Mouse (Mus musculus) urinary bladder, postnatal 4 days (tissue): ENCODE measurements around the gene Tmem86a.

Source experiments
- DNase-seq, 2 experiments: peaks; one replicate each; pipeline ENCODE4 v3.0.0; 2021 to 2022; ENCODE audit warnings: low spot score in 2 of 2

Tmem86a gene

DNA sequence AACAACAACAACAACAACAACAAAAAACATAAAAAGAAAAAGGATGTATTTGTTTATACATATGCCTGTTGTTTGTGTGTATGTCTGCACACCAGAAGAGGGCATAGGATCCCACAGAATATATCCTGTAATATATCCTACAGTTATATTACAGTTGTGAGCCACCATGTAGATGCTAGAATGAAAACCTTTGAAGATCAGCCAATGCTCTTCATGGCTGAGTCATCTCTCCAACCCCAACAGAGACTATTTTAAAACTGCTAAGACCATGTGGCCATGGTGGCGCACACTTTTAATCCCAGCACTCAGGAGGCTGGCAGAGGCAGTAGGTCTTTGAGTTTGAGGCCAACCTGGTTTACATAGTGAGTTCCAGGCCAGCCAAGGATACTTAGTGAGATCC is 22.9 kb upstream of the Tmem86a start:
- no peak for DNase-seq

DNA sequence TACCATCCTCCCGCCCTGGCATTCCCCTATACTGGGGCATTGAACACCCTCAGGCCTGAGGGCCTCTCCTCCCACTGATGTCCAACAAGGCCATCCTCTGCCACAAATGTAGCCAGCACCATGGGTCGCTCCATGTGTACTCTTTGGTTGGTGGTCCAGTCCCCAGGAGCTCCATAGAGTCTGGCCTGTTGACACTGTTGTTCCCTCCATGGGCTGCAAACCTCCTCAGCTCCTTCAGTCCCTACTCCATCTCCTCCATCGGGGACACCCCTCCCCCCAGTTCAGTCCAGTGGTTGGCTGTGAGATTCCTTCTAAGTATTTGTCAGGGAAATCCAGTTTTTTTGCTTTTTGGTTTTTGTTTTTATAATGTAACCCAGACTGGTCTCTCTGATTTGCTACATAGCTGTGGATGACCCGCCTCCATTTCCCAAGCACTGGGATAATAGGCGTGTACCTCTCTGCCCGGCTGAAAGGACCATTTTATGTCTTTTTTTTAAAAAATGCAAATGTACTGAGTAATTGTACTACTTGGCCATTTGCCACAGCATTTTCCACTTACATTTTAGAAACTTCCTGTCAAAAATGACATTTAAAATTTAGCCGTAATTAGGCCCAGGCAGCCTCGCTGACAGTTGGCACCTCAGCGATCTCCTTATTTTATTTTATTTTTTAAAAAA is 19.7 kb upstream of the Tmem86a start:
- DNase-seq, result no peak

DNA sequence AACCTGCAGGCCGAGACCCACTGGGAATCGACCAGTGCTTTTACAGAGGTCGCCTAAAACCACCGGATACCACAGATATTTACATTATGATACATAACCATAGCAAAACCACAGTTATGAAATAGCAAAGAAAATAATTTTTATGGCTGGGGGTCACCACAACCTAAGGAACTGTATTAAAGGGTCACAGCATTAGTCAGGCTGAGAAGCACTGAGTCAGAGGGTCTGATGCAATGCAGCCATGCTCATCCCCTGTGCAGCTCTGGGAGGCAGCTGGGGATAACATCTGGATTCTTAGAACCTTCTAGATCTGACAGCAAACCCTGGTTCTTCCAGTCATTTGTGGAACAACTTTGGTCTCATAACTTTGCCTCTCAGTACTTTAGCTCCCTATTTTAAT is 19.0 kb upstream of the Tmem86a start:
- DNase-seq, result no peak

DNA sequence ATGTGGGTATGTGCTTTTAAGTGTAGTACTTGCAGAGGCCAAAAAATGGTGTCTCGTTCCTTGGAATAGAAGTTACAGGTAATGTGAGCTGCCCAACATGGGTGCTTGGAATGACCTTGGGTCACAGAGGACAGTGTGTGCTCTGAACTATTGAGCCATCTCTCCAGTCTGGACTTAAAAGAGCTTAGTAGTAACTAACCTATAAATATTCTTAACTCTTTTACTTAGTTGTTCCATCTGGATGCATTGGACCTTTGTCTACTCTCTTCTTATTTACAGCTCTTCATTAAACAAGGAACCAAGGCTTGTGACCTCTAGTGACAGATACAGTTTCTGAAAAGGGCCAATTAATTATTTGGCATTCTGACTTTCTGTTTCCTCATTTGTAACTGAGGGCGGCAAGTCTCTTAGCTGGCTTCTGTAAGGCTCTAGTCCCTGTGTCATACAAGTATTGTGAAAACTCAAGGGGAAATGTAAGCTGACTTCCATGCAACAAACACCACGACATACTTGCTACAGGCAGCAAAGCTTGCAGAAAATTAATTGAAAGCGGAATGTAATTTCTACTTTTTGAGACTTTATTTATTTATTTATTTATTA is 15.5 kb upstream of the Tmem86a start:
- DNase-seq, result no peak

DNA sequence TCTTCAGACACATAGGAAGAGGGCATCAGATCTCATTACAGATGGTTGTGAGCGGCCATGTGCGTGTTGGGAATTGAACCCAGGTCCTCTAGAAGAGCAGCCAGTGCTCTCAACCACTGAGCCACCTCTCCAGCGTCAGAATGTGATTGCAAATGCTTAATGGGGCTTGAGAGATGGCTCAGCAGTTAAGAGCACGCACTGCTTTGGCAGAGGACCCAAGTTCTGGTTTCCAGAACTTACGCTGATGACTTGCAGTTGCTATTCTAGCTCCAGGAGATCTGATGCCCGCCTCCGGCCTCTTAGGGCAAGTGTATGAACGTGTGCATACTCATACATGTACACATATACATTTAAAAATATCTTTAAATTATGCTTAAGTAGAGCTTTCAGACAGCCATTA is 15.0 kb upstream of the Tmem86a start:
- DNase-seq, result no peak

DNA sequence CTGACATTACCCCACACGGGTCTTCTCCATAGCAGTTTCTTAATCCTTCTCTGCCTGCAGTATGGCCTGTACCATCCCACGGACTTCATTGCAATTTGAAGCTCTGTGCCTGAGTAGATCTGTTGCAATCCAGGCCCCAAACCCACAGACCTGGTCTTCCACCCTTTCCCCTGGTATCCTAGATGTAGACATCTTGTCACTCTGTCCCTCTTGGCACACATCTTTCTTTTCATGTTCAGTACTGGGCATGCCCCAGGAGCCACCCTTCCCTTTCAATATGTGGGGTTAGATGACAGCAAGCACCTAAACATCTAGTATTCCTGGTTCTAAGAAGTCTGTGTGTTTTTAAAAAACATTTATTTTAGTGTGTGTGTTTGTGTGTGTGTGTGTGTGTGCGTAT is 8.7 kb upstream of the Tmem86a start:
- no peak for DNase-seq

DNA sequence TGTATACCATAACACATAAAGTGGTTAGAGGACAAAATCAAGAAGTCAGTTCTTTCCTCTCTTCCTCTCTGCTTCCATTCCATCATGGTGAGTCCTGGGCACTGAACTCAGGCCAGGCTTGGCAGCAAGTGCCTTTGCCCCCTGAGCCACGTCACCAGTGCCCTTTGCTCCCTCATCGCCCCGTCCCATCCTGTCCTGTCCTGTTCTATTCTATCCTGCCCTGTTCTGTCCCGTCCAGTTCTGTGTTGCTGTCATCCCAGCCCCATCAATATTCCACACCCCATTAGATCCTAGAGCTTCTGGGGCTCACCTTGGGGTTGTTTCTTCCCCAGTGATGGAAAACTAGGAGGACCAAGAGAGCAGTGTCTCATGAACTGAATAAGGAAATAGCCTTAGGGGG is 8.3 kb upstream of the Tmem86a start:
- DNase-seq, result no peak

DNA sequence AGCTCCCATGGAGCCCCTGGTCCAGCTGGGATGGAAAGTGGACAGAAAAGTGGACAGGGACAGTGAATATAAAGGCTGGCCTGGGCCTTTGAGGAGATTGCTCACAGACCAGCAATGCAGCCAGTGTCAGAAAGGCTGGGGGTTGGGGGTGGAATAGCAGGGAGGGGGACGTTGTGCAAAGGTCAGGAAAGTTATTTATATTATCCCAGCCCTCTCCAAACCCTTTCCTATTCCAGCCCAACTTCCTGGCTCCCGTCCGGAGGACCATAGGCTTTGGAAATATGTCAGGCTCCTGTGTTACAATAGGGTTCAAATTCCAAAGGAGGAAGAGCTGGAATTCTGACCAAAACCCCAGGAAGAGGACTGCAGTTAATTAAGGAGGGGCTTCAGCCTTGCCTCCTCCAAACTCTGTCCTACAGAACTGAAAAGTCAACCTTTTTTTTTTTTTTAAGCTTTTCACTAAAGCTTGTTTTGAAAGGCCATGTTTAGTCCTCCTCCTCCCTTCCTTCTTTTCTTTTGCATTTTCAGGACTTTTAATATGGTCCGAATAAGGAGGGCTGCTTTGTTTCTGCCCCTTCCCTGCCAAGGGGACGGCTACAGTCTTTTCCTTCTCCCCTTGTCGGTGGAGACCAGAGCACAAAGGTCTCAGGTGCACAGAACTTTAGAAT is 7.4 kb upstream of the Tmem86a start:
- DNase-seq, result no peak

DNA sequence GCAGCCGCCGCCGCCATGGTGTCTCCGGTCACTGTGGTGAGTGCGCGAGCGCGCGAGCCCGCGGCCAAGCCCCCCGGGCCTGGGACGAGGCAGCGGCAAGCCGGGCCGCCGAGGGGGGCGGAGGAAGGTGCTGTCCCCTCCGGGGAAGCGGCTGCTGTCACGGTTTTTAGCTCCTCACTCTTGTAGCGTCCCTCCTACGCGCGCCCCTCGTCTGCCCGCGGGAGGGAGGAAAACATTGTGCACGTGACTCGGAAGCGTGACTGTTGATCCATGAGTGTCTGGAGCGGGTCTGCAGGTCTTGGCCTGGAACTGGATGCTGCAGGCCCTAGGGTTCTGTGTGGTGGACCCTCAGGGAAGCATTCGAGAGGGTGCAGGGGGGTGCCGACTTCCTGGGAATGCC is 365 bp downstream of the Tmem86a start:
- no peak for DNase-seq

DNA sequence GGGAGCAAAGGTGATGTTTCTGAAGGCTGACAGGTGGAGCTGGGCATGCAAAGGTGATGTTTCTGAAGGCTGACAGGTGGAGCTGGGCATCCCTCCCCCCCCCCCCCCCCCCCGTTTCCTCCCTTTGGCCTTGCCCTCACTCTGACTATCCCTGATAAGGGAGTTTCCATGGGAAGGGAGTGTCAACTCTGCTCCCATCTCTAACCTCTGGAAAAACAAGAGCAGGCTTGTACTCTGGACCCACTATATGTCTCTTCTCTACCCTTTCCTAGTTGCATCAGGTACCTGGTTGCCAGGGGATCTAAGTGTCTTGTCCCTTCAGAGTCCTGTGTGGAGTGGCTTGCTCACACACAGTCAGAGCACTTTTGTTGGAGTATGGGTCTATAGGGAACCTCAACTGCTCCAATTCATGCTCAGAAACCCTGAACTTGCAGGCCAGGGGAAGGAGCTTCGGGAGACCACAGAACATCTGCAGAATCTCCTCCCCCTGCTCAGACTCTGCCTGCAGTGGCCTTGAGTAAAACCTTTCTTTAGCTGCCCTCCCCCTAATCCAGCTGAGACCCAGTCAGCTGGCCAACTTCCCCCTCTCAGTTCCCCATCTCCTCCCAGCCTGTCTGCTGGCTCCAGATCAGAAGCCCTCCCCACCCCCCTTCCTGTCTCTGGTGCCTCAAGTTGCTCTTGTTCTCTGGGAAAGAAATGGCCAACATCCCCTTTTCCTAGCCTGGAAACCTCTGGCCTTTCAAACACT is 1.2 kb downstream of the Tmem86a start:
- DNase-seq, result peak; percentile 73 to 78

DNA sequence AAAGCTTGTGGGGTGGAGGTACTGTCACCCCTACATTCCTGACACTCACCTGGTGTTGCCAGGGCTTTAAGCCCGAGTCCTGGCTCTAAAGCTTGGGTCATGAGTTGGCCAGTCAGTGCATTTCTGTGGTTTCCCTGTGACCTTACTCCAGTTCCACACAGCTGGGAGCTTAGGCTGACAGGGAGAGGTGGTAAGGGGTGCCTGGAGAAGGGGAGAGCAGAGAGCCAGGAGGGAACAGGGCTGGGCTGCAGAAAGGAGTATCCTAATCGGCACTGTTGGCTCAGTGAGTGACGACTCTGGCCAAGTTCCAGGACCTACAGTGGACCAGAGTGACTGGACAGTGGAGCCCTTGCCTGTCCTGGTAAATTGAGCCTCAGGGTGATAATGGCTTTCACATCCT is 1.9 kb downstream of the Tmem86a start:
- DNase-seq, result peak in 1 of 2 experiments; percentile 48

DNA sequence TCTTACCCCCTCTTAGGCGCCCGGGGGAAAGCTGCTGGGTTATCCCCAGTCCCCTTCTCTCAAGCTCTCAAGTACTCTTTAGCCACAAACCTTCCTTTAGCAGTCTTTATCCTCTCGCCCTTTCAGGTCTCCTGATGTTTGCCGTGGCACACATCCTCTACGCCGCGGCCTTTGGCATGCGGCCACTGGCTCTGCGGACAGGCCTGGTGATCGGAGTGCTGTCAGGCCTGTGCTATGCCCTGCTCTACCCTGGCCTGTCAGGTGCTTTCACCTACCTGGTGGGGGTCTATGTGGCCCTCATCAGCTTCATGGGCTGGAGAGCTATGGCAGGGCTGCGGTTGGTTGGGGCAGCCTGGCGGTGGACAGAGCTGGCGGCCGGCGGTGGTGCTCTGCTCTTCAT is 2.9 kb downstream of the Tmem86a start:
- no peak for DNase-seq

DNA sequence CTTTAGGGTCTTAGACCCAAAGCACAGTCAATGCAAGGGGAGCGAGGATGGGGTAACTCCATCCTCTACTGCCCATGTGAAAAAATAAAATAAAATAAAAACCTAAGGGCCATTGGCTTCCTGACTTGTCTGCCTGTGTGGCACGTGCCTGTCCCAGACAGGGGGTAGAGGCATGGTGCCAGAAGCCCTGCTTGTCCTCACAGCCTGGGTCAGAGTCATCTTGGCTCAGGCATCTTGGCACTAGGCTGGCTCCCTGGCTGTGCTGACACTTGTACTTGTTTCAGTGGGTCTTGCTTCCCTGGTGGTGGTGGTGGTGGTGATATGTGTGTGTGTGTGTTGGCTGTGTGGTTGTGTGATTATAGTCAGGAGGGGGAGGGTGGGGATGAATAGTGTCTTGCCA is 4.3 kb downstream of the Tmem86a start:
- DNase-seq, result no peak

DNA sequence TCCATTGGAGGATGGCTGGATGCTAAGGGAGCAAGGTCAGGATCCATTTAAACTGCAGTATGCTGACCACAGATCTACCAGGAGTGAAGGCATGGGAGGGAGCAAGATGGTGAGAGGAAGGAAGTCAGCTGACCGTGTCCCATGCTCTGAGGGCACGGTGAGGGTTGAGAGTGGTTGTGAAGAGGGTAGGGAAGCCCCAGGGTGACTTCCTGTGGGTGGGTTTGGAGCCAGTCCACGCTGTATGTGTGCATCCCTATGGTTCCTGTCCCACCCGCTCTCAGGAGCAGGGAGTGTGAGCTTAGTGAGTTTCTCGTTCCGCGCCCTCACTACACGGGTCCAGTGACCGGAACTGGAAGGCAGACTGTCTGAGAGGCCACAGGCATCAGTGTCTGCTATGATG is 5.3 kb downstream of the Tmem86a start:
- DNase-seq, result no peak

DNA sequence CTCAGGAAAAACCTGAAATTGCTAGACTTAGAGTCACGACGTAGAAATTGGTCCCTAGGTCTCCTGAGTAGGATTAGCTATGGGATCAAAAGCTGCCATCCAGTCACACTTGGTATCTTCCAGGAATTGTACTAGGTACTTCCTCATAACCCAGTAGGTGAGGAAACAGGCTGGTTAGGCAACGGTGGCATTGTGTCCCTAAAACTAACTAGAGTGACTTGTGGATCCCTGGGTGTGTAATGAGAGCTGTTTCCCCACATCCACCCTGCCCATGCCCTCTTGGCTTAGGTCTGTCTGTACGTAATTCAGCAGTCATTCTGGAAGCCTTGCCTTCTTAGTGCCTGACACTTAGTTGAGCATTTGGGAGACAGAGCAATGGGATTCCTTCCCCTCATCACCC is 5.9 kb downstream of the Tmem86a start:
- no peak for DNase-seq

DNA sequence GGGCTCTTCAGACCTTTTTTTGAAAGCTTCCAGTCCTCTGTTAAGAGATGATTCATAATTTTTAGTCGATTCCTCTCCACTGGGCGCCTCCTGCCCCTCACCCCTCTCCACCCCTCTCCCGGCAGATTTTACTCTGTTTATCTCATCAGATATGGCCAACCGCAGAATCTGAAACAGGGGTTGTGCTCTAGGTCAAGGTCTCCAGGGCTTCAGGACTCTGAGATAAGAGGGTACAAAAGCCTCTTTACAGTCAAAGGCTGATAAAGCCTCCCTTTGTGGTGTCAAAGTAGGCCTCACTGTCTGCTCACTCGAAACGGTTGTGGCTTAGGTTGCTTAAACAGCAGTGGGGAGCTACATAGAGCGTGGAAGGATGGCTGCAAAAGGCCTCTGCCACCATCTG is 8.9 kb downstream of the Tmem86a start:
- DNase-seq, result no peak

DNA sequence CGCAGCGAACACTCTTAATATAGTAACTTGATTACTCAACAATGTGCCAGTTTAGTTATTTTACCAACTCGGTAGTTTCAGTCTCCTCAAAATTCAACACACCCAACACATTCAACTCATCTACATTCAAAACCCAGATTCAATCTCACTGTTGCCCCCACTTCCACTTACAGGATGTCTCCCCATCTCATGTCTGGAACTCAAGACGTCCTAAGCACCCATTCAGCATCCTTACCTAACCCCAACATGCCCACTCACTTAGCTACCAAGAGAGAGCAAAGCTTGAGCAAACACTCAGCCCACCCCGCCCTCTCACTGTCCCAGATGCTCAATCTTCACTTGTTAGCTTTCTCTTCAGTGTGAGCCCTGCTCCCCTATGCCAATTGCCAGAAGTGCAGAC is 11.2 kb downstream of the Tmem86a start:
- no peak for DNase-seq

DNA sequence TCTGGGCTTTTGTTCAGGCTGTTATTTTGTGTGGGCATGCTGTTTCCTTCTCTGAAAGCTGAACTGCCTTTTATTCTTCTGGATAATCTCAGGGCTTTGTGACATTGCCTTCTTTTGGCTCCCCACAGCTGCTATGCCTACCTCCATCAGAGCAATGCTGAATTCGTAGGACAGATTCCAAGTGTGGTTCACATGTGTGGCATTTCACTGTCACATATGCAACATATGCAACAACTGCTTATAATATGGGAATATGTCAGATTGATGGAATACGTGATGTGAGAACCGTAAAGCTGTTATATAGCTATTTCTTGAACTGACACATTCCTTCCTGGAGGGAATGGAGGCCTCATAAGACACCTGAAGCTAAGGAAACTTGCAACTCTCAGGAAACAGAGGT is 16.5 kb downstream of the Tmem86a start:
- no peak for DNase-seq

DNA sequence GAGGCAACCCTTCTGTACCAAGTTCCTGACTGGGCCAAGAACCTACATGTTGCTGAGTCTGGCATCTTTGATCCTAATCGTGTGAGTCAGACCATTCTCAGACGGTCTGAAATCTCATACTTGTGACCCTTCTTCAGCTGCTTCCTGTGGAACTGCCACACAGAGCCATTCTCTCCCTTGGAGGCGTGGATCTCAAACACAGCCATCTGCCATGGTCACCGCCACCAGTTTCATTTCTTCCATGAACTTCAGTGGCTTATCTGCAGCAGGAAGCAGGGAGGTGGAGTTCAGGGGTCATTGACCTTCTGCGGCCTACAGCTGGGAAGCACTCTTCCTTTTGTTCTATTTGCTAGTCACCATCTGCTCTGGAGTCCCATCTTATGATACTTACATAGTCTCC is 17.5 kb downstream of the Tmem86a start:
- no peak for DNase-seq

DNA sequence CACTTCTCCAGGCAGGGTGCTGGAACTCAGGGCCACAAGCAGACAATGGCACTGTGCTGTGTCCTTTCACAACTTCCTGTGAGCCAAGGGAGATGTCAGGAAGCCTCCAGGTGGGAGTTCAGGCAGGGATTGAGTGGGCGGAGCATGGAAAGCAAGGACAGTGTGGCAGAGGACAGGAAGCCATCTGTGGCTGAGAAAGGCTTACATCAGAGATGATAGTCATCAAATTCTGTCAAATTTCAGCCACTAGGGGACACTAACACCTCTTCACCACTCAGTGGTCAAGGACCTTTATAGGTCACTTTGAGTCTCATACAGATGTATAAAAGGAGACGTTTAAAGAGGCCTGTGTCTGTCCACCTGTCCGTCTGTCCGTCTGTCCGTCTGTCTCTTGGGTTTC is 22.1 kb downstream of the Tmem86a start:
- DNase-seq, result no peak

DNA sequence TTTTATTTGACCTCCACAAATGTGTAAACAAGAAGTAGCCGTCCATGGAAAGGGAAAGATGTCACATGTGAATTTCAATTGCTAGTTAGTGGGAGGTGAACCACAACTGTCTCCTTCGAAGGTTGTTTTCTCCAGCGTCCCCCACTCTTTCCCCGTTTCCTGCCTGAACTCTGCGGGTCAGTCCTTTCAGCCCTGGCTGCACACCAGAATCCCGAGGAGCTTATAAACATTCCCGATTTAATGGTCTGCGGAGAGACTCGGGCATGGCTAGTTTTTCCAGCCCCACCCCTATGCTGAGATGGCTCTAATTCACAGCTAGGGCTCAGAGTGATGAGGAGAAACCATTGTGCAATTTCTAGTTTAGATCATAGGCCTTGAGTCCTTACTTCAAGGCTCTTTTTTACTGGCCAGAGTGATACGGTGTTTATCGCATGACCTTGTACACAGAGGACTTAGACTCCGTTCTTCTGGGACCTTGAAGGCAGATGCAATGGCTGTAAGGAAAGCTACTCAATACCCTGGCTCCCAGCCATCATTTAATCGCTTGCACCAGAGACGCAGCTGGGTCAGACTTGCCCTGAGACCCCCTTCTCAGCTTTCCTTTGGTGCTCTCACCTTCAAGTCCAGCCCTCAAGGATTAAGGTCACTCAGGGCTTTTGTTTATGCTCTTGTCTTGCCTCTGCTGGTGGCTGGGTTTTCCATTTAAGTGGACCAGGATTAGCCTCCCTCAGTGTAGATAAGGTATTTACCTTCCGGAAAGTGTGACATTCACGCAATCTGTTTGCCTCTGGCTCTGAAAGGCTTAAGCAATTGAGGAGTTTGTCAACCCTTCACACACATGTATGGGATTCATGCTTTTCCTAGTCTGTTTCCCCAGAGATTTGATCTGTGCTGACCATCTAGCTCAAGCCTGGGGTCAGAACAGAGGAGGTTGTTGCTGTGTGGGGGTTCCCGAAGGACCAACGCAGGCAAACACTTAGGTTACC is 23.4 kb downstream of the Tmem86a start:
- peak in 1 of 2 experiments; percentile 50 for DNase-seq

DNA sequence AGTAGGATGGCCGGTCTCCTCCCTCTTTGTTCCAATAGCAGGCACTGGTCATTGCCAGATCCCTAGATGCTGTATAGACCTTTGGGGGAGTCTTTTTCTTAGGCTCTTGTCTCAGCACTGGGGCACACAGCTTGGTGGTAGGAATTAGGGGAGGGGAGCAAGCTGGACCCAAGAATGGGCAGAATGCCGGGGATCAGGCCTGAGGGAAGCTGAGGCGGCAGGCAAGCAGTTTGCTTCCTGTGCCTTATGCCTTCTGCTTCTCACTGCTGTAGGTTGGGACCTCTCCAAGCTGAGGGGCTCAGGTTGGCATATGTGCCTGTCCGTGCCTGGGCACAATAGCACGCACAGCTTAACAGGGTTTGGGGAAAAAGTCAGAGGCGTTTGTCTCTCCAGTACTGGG is 25.8 kb downstream of the Tmem86a start:
- no peak for DNase-seq
